Mouse (Mus musculus): Measurements from ENCODE around the gene Grifin.

The Grifin gene

GRCm38 (mm10) chr5:140564896-140565295, at the start of gene Grifin:
Grifin (minus strand) TSS chr5:140565071.
- DNase-seq (ENCODE audit: low read depth, low spot score), result no peak

- DNase-seq (ENCODE audit: low read depth, low spot score), result no peak
Observed at GRCm38 (mm10) chr5:140614141-140614540, 49.3 kb upstream of the Grifin start.

GRCm38 (mm10) chr5:140612191-140612590, 47.3 kb upstream of the Grifin start:
- DNase-seq (ENCODE audit: low read depth, low spot score), result no peak

GRCm38 (mm10) chr5:140611611-140612185, 46.8 kb upstream of the Grifin start:
- DNase-seq (ENCODE audit: low read depth, low spot score), result no peak

- peak; percentile 74 for DNase-seq (ENCODE audit: low read depth, low spot score)
Observed at GRCm38 (mm10) chr5:140611021-140611583, 46.2 kb upstream of the Grifin start.

- no peak for DNase-seq (ENCODE audit: low read depth, low spot score)
Observed at GRCm38 (mm10) chr5:140610273-140611011, 45.6 kb upstream of the Grifin start.

GRCm38 (mm10) chr5:140609511-140610272, 44.8 kb upstream of the Grifin start:
- DNase-seq (ENCODE audit: low read depth, low spot score), result peak; percentile 40

- DNase-seq (ENCODE audit: low read depth, low spot score), result no peak
Observed at GRCm38 (mm10) chr5:140608634-140609015, 43.8 kb upstream of the Grifin start.

- no peak for DNase-seq (ENCODE audit: low read depth, low spot score)
Observed at GRCm38 (mm10) chr5:140607836-140608633, 43.2 kb upstream of the Grifin start.

GRCm38 (mm10) chr5:140607001-140607835, 42.3 kb upstream of the Grifin start, which contains the start of gene Lfng:
Lfng (plus strand) TSS chr5:140607320.
- DNase-seq (ENCODE audit: low read depth, low spot score), result peak; percentile 79

- no peak for DNase-seq (ENCODE audit: low read depth, low spot score)
Observed at GRCm38 (mm10) chr5:140606386-140606785, 41.5 kb upstream of the Grifin start.

- DNase-seq (ENCODE audit: low read depth, low spot score), result no peak
Observed at GRCm38 (mm10) chr5:140605228-140605627, 40.4 kb upstream of the Grifin start.

GRCm38 (mm10) chr5:140604386-140604785, 39.5 kb upstream of the Grifin start:
- DNase-seq (ENCODE audit: low read depth, low spot score), result no peak

GRCm38 (mm10) chr5:140602540-140602939, 37.7 kb upstream of the Grifin start:
- no peak for DNase-seq (ENCODE audit: low read depth, low spot score)

GRCm38 (mm10) chr5:140601712-140602111, 36.8 kb upstream of the Grifin start:
- no peak for DNase-seq (ENCODE audit: low read depth, low spot score)

GRCm38 (mm10) chr5:140599939-140600338, 35.1 kb upstream of the Grifin start:
- DNase-seq (ENCODE audit: low read depth, low spot score), result no peak

GRCm38 (mm10) chr5:140597787-140598186, 32.9 kb upstream of the Grifin start:
- DNase-seq (ENCODE audit: low read depth, low spot score), result no peak

GRCm38 (mm10) chr5:140596927-140597588, 32.2 kb upstream of the Grifin start:
- DNase-seq (ENCODE audit: low read depth, low spot score), result no peak

GRCm38 (mm10) chr5:140596426-140596825, 31.6 kb upstream of the Grifin start:
- DNase-seq (ENCODE audit: low read depth, low spot score), result no peak

GRCm38 (mm10) chr5:140594846-140595245, 30.0 kb upstream of the Grifin start:
- no peak for DNase-seq (ENCODE audit: low read depth, low spot score)
